Mouse (Mus musculus) adrenal gland (tissue): ENCODE measurements around the gene Omp.

Experiments
- intact Hi-C: fragments of 180-260 bp; cut with DNase I; formaldehyde crosslinking; loops from one replicate; pipeline ENCODE4 v1.15.1; 2025

Gene Omp

DNA sequence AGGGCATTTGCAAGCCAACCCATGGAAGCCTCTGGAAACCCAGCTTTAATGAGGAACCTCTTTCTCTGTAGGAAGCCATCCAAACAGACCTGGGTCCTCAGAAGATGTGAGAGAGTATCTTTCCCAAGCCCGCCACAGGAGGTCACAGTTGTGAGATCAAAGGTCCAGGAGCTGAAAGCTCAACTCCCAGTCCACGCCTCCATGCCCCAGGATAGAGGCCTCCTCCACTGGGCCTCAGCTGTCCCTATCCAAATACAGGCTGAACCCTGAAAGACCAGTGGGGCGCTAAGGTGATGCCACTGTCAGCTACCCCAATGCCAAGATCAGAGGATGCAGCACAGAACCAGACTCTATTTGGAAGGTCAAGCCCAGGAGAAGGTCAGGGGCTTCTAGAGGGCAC lies 2.7 kb downstream of the Omp start:
- intact Hi-C loops, result no loop called here

DNA sequence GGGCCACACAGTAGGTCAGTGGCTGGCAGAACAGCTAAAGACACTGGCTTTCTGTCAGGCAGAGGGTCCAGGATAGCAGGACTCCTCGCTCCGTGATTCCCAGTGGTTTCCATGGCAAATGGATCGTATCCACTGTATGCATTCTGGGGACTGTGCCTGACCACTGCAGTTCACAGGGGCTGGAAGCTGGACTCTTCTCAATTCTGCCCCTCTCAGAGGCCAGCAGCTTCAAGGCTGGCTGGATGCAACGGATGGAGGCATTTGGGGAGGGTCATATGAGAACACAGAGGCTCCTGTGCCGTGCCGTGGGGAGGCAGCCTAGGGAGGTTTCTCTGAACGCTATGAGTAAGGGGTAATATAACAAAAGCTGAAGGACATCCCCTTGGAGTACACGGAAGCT lies 3.1 kb downstream of the Omp start:
- intact Hi-C loops, result no loop called here

DNA sequence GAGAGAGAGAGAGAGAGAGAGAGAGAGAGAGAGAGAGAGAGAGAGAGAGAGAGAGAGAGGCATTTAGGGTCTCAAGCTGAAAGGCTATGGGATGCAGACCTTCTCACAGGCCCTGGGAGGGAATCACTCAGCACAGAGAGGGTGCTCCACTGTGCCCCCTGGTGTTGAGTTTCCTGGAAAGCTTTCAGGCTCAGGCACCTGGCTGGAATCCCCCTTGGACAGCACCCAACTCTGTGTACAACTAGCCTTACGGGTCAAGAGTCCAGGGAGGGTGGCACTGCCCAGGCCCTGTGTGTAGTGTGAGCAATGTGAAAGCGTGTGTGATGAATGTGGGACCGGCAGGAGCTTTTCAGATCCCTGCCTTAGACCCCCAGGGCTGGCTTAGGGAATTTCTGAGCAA lies 4.1 kb downstream of the Omp start:
- intact Hi-C loops, result no loop called here

DNA sequence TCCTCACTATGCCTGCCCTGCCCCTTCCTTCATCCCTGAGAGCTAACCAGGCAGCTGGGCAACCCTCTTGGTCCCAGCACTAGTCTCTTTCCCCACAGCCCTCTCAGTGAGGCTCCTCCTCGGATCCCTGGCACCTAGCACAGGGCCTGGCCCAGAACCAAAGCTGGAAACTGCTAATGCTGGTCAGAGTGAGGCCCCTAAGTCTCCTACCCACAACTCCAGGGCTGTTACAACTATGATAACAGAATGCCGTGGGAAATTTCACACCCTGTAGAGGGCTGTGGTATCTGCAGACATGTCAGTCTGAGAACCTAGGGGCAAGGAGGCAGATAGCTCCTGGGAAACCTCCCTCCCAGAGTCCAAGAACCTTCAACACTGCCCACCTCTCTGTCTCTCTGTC lies 4.7 kb downstream of the Omp start:
- intact Hi-C loops, result no loop called here

DNA sequence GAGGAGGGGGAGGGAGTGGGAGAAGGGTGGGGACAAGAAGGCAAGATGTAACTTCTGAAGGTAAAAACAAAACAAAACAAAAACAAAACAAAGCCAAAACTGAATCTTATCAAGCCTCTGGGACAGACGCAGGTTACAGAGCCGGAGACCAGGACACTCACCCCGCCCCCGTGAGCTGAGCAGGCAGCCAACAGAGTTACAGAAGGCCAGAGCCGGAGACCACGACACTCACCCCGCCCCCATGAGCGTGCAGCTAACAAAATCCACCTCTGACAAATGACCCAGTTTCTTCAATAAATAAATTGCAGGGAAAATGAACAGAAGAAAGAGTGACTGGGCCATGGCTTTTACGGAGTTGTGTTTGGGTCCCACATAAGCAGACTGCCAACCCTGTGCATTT lies 6.1 kb downstream of the Omp start:
- intact Hi-C loops, result no loop called here

DNA sequence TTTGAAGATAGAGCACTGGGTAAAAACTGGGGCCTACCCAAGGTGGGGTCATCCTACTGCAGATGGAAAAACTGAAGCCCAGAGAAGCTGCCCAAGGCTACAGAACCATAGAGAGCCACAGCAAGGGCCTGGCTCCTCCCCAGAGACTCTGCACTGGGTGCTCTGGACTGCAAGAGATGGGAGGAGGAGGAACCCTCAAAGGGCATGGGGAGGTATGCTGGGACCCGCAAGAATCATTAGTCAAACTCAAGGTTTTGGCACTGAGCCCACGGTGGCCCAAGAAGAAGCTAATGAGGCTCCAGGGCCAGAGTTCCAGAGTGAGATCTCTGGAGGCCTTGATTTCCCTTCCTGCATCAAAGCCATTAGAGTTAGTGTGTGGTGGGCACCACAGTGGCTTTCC lies 7.3 kb downstream of the Omp start:
- intact Hi-C loops, result no loop called here

DNA sequence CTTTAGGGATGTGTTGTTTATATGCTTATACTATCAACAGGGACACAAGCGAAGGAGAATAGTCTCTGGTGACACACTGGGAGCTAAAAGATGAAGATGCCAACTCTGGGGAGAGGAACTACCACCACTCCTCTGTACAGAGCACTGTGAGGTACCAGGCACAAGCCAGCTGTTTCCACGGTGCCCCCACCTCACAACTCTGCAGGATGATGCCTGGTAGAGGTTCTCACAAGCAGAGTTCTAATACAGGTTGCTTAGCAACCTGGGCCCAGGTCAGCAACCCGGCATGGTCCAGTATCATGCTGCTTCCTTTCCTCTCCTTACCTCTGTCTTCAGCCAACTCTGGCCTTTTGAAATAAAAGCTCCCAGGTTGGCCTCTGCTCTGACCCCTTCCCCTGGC lies 7.7 kb downstream of the Omp start:
- intact Hi-C loops, result no loop called here

DNA sequence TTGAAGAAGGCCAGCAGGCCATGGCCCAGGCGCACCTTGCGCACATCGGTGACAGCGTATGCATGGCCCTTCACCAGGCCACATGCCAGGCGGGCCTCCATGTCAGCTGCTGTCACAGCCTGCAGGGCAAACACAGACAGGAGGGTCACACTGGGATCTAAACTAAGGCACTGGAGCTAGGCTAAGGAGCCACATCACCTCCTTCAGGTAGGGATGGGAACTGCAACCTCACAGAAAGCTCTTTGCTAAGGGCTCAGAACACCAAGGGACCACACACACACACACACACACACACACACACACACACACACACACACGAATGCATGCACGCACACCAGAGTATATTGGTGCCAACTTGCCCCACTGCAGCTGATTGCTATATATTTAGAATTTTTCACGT lies 13.6 kb downstream of the Omp start:
- intact Hi-C loops, result no loop called here

DNA sequence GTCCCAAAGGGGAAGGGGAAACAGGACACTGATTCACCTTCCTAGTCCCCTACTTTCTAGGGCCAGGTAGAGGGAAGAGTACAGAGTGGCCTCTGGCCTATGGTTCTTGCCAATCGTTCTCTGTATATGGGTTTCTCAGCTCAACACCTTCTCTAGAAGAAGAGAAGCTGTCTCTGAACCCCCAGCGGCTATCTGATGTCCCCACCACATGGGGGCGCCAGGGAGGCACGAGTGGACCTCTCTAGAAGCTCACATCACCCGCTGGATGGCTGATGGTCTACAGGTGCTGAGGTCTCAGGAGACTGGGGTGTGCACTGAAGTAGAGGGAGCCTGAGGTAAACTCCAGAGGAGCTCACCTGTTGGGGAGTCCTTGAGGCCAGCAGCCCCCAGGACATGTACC lies 19.8 kb downstream of the Omp start:
- intact Hi-C loops, result no loop called here

DNA sequence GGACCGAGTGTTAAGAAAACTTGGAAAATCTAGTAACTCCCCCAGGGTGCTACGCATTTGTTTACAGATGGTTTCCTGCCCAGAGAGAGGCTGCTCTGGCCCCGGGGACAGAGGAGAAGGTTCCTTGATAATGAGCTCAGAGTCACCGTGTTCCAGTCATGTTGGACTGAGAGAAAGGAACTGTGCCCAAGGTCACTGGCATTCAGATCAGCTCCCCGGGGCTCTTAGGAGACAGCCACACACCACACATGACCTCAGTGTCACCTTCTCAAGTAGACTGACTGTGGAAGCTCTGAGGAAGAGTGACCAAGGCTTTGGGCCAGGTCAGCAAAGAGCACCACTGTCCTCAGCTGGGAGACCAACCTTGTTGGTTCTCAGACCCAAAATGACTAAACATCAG lies 20.6 kb downstream of the Omp start:
- intact Hi-C loops, result no loop called here

DNA sequence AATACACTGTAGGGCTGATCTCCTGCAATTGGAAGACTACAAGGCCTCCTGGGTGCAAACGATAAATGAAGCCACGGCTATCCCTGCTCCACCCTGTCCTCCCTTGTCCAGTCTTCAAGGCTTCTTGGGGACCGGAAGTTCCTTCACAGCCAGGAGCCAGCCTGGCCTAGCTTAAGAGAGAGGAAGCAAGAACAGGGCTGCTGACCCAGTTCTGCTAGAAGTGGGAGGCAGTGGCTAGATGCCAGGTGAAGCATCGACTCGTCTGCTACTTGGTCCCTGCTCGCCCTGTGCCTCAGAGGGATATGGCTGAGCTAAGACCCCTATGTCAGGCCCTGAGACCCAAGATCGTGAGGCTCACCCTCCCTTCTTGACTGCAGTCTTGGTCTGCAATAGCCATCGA lies 23.6 kb downstream of the Omp start:
- intact Hi-C loops, result no loop called here

DNA sequence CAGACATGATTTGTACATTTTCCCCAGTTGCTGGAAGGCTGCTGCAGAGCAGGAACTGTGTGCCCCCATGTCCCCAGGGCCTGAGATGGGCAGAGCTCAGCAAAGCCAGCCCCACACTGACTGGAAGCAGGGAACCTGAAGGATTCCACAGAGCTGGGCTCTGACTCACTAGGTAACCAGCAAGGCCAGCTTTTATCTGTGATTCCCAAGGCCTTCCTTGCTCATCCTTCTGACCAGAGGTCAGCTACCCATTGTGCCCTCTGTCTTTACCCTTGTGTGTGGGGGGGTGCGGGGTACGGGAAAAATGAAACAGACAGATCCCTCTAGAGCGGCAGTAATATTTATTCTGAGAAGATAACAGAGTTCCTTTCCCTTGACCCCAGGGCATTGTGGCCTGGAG lies 24.1 kb downstream of the Omp start:
- intact Hi-C loops, result no loop called here

DNA sequence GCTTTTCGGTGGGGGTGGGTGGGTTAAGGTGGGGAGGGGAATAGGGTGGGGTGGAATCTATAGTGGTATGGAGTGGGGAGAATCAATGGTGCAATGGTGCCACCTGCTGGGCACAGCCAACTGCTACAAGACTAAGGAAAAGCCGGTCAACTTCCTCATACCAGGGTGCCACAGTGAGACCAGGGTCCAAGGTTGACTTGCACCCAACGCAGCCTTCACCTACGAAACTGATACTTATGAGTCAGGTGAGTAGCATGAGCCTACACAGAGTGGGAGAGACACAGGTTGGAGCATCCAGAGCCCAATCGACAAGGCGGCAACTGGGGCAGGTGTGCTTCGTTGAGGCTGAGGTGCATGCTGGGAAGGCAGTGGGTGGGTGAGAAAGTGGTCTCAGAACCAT lies 25.0 kb downstream of the Omp start:
- intact Hi-C loops, result no loop called here

DNA sequence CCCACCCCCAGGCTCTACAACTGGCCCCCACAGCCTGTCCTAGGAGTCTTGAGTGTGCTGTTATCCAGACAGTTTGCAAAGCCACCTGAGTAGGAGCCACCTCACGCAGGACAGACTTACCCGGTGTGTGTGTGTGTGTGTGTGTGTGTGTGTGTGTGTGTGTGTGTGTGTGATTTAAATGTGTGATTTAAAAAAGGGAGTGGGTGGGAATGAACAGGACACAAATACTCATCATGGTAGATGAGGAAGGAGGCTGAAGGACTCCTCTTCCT lies 25.4 kb downstream of the Omp start:
- intact Hi-C loops, result loop anchor here (2.0 to 10.0 kb wide), 3 partner anchors 15 to 375 kb away; no protein-coding TSS in a partner anchor

DNA sequence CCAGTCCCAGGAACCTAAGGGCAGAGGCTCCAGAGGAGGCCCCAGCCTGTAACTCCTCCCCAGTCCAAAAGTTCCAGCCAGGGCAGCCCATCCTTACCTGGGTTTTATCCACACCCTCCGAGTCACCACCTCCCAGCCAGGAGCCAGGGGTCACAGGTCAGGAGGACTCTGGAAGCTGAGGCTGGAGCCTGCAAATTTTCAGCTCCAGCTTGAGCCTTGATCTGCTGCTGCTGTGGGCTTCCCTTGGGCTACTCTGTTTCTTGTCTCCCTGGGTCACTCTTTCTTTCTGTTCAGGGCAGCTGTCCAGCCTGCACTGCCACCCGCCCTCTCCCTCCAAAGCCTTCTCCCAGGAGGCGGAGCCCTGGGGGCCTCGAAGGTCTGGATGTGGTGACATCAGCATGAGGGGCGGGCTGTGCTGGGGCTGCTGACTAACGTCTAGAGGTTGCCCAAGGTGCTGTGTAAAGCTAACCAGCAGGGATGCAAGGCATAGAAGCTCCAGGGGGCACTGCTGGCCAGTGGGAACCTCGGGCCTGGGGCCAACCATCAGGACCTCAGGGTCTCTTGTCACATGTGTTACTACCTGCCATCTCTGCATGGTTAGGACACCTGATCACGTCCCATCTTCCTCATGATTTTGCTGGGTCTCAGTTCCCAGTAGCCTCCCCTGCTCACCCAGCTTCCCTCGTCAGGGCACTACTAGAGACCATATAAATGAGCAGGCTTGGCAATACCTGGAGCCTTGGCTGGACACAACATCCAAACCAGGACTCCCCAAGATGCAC lies 25.9 kb downstream of the Omp start, which contains the start of gene Myo7a:
TSS of gene Myo7a (minus strand) at position 346 of the 782 bp plus-strand sequence.
- intact Hi-C loops, result loop anchor here (2.0 to 10.0 kb wide), 3 partner anchors 15 to 375 kb away; no protein-coding TSS in a partner anchor

DNA sequence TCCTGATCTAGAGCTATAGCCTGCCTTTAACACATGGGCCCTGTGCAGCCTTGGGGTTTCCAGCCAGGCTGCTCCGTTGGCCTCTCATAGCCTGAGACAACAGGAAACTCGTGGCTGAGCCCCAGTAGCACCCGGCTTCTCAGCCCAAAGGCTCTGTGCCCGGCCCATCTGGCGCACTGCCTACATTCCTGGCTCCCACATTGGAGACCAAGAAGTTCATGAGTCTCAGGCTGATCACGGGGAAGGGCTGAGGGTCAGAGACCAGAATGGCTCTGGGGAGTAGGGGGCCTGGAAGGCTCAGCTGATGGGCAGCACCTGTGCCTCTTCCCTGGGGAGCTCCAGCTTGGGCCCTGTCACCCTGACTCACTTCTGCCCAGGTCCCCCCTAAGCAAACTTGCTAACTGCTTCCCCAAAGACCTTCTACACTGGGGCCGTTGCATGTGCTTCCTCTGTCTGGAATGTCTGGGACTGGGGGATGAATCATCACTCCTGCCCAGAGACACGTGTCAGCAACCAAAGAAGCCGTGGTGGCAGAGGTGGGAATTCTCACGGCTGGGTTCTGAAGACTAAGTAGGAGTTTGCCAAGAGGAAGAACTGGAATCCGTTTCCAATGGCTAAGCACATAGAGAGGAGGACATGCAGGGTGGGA lies 28.2 kb downstream of the Omp start:
- intact Hi-C loops, result loop anchor here (5.0 to 10.0 kb wide), 2 partner anchors 45 to 372 kb away; no protein-coding TSS in a partner anchor

DNA sequence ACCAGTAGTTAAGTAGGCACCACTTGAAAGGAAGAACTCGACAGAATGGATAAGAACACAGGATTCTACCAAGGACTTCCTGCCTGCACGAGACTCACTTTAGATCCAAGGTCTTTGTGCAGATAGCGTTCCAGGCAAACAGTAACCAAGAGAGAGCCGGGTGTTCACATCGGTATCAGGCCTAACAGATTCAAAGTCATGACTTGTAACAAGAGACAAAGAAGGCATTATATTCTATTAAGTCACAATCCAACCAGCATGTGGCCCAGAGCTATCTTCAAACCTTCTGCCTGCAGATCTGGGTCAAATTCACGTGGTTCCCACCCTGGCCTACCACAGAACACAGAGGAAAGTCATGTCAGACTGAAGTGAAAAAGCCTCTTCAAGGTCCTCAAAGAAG lies 30.6 kb downstream of the Omp start:
- intact Hi-C loops, result loop anchor here (5.0 to 10.0 kb wide), 2 partner anchors 42 to 370 kb away; no protein-coding TSS in a partner anchor

DNA sequence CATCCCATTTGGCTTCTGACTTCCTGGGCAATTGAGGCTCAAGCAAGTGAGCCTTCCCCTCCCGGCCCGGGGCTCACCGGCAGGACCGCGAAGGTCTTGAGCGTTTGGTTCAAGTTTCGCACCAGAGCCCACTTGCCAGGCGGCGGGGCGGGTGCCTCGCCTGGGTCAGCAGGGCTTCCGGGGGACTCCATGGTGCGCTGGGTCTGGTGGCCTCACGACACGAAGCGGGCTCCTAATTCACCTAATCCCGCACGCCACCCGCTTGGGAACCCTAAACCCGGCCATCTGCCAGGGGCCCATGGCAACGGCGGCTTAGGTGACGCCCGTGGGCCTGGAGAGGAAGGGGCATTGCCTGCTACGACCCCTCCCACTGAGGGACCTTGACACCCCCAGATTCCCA lies 34.1 kb downstream of the Omp start:
- intact Hi-C loops, result loop anchor here (10.0 kb wide), 1 partner anchor 366 kb away; no protein-coding TSS in a partner anchor

DNA sequence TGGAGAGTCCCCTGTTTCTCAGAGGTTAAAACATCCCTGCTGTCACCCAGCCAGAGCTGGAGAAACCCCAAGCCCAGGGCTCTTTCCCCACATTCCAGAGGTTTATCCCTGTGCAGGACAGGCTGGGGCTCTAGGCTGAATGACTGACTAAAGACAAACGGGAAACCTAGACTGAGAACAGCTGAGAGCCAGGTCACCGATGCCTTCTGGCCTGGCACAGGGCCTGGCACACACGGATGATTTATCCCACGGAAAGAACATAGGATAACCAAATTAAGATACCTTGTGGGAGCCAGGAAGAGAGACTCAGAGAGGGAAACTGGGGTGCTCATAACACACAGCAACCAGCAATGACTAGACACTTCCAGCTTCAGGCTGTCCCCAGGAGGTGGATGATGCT lies 35.5 kb downstream of the Omp start:
- intact Hi-C loops, result loop anchor here (10.0 kb wide), 1 partner anchor 365 kb away; no protein-coding TSS in a partner anchor

DNA sequence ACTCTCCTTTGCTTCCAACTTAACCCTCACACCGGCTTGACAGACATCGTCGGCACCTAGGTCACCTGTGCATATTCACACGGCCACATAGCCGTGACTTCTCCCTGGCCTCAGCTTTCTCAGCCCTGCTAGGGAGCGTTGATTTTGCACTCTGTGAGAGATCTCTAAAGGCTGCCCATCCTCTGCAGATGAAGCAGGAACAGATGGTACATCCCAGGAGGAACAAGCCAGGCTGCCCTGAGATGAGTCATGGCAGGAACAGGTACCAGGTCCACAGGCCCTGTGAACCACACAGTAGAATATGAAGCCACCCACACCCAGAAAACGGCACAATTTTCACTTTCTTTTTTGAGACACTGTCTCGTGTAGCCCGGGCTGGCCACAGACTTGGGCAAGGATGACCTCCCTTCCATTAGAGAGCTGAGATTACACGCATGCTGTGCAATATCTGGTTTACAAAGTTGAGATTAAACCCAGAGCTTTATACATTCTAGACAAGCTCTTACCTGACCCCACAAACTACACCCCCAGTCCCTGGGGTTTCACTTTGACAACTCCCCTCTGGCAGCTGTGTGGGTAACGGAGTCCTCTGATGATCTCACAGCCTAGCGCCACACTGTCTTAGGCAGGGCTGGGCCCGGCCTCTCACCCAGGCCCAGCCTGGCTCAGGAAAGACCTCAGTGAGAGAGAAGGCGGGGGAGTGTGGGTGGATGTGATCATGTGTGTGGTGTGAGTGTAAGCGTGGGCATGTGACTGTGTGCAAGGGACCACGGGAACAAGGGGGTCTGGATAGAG lies 36.5 kb downstream of the Omp start:
- intact Hi-C loops, result no loop called here

DNA sequence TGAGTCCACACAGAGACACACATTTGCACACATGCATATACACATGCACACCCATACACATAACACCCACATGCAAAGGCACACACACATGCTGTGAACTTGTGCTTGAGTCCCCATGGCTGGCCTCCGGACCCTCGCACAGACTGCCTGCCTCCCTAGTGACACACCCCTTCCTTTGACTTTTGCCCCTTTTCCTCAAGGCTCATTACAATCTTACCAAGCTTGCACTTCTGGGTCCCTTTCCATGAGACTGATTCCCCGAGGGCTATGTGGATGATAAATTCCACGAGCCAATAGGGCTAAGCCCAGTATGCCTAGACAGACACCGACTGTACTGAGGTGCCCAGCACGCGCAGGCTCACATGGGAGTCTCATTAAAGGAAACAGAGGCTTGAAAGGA lies 39.0 kb downstream of the Omp start:
- intact Hi-C loops, result no loop called here
